Mouse (Mus musculus) liver, embryonic 14.5 days (tissue): Measurements from ENCODE around the gene Slc35c1.

Experiments used
- CTCF ChIP-seq: IDR thresholded peaks from 2 replicates; pipeline ENCODE4 v1.5.1; 2016; ENCODE audit warnings: antibody characterized with exemption, low read depth, control low read depth
- EP300 ChIP-seq: IDR thresholded peaks from 2 replicates; pipeline ENCODE4 v1.6.1; 2016; ENCODE audit warnings: antibody characterized with exemption, low read depth

- TF ChIP-seq CTCF: no peak
- TF ChIP-seq EP300: no peak
Observed at GRCm38 (mm10) chr2:92494423-92494822, 34.1 kb upstream of the Slc35c1 start.
